Mouse (Mus musculus) cerebellum, adult 2 months (tissue): Measurements from ENCODE around the gene Pald1.

Experiments used
- CTCF ChIP-seq: fragments of 200-500 bp; IDR thresholded peaks from 2 replicates; pipeline ENCODE4 v1.5.1; 2011; ENCODE audit warnings: low read depth, mild to moderate bottlenecking, control low read depth, low read length, moderate library complexity, borderline replicate concordance; ENCODE audit not compliant: insufficient read depth
- POLR2A ChIP-seq: fragments of 200-500 bp; IDR thresholded peaks from 2 replicates; pipeline ENCODE4 v1.6.1; 2011; ENCODE audit warnings: low read length, control low read depth, borderline replicate concordance; ENCODE audit not compliant: insufficient read depth

- TF ChIP-seq CTCF (no peak), POLR2A (no peak)
Observed at GRCm38 (mm10) chr10:61360667-61361066, 22.7 kb downstream of the Pald1 start.
